Mouse (Mus musculus): ENCODE measurements around the gene Trafd1. TPM values are rescaled to one million over a fixed set of nuclear protein-coding genes. Genes with fewer than 3 reads are reported as not detected.

Gene Trafd1
- polyA plus RNA-seq, 1 experiment from 2014 or later: 47.3 TPM

GRCm38 (mm10) chr5:121363441-121363840 is 22.0 kb downstream of the Trafd1 start:
- no peak for TF ChIP-seq CTCF (IDR thresholded peaks at IDR 0.05; ENCODE audit: low read depth)
- H3K27me3 ChIP-seq (ENCODE audit: insufficient read depth, low read length): no peaks in the 10 kb centered on the region
- H3K9me3 ChIP-seq (replicated peaks; ENCODE audit: low read length): no peaks in the 10 kb centered on the region
- DNase-seq (ENCODE audit: low spot score) (no peak), ATAC-seq (replicated peaks; ENCODE audit: low FRiP score, low read depth) (no peak)
- no peaks in the 10 kb centered on the region for H3K4me1 ChIP-seq (replicated peaks; ENCODE audit: insufficient read depth, low read length)
- no peak overlapping the region for H3K27ac ChIP-seq
- peaks cover 69% of the 10 kb centered on the region for H3K36me3 ChIP-seq (ENCODE audit: insufficient read depth, low read length)
- H3K4me2 ChIP-seq (ENCODE audit: low read length): no peak overlapping the region
- 86% methylated on average over 7 of the region's 7 CpGs for WGBS
- no peak overlapping the region for H3K4me3 ChIP-seq (replicated peaks; ENCODE audit: low read depth, low read length)
- no peak overlapping the region for H3K9ac ChIP-seq (ENCODE audit: low read depth, low read length)

GRCm38 (mm10) chr5:121361696-121362095 is 23.7 kb downstream of the Trafd1 start:
- DNase-seq (ENCODE audit: low spot score): no peak
- TF ChIP-seq CTCF (IDR thresholded peaks at IDR 0.05; ENCODE audit: low read depth): no peak
- Histone ChIP-seq H3K27ac (no peak overlapping the region), H3K4me1 (replicated peaks; ENCODE audit: insufficient read depth, low read length) (no peaks in the 10 kb centered on the region), H3K9ac (ENCODE audit: low read depth, low read length) (no peak overlapping the region), H3K4me3 (replicated peaks; ENCODE audit: low read depth, low read length) (no peak overlapping the region), H3K4me2 (ENCODE audit: low read length) (no peak overlapping the region), H3K36me3 (ENCODE audit: insufficient read depth, low read length) (peaks cover 76% of the 10 kb centered on the region), H3K27me3 (ENCODE audit: insufficient read depth, low read length) (no peaks in the 10 kb centered on the region), H3K9me3 (replicated peaks; ENCODE audit: low read length) (no peaks in the 10 kb centered on the region)
- WGBS: 93% methylated on average over 5 of the region's 5 CpGs
- no peak for ATAC-seq (replicated peaks; ENCODE audit: low FRiP score, low read depth)

- Histone ChIP-seq H3K9ac (ENCODE audit: low read depth, low read length) (no peak overlapping the region), H3K36me3 (ENCODE audit: insufficient read depth, low read length) (peaks cover 80% of the 10 kb centered on the region), H3K9me3 (replicated peaks; ENCODE audit: low read length) (no peaks in the 10 kb centered on the region), H3K4me2 (ENCODE audit: low read length) (no peak overlapping the region), H3K27ac (no peak overlapping the region), H3K4me1 (replicated peaks; ENCODE audit: insufficient read depth, low read length) (no peaks in the 10 kb centered on the region), H3K4me3 (replicated peaks; ENCODE audit: low read depth, low read length) (no peak overlapping the region), H3K27me3 (ENCODE audit: insufficient read depth, low read length) (no peaks in the 10 kb centered on the region)
- ATAC-seq (replicated peaks; ENCODE audit: low FRiP score, low read depth): no peak
- 72% methylated on average over 9 of the region's 9 CpGs for WGBS
- no peak for TF ChIP-seq CTCF (IDR thresholded peaks at IDR 0.05; ENCODE audit: low read depth)
- no peak for DNase-seq (ENCODE audit: low spot score)
Observed at GRCm38 (mm10) chr5:121359229-121359628, 26.2 kb downstream of the Trafd1 start.

GRCm38 (mm10) chr5:121343997-121344396 is 41.4 kb downstream of the Trafd1 start:
- WGBS: 96% methylated on average over 8 of the region's 8 CpGs
- no peaks in the 10 kb centered on the region for H3K27me3 ChIP-seq (ENCODE audit: insufficient read depth, low read length)
- H3K27ac ChIP-seq: no peak overlapping the region
- no peak overlapping the region for H3K9ac ChIP-seq (ENCODE audit: low read depth, low read length)
- no peak overlapping the region for H3K4me2 ChIP-seq (ENCODE audit: low read length)
- H3K36me3 ChIP-seq (ENCODE audit: insufficient read depth, low read length): peaks cover 57% of the 10 kb centered on the region
- ATAC-seq (replicated peaks; ENCODE audit: low FRiP score, low read depth): no peak
- H3K4me3 ChIP-seq (replicated peaks; ENCODE audit: low read depth, low read length): no peak overlapping the region
- no peaks in the 10 kb centered on the region for H3K4me1 ChIP-seq (replicated peaks; ENCODE audit: insufficient read depth, low read length)
- DNase-seq (ENCODE audit: low spot score): no peak
- no peak for TF ChIP-seq CTCF (IDR thresholded peaks at IDR 0.05; ENCODE audit: low read depth)
- H3K9me3 ChIP-seq (replicated peaks; ENCODE audit: low read length): no peaks in the 10 kb centered on the region

GRCm38 (mm10) chr5:121342490-121342889 is 42.9 kb downstream of the Trafd1 start:
- ATAC-seq (replicated peaks; ENCODE audit: low FRiP score, low read depth) (no peak), DNase-seq (ENCODE audit: low spot score) (no peak)
- Histone ChIP-seq H3K27me3 (ENCODE audit: insufficient read depth, low read length) (no peaks in the 10 kb centered on the region), H3K4me3 (replicated peaks; ENCODE audit: low read depth, low read length) (no peak overlapping the region), H3K4me1 (replicated peaks; ENCODE audit: insufficient read depth, low read length) (no peaks in the 10 kb centered on the region), H3K9me3 (replicated peaks; ENCODE audit: low read length) (no peaks in the 10 kb centered on the region), H3K4me2 (ENCODE audit: low read length) (no peak overlapping the region), H3K9ac (ENCODE audit: low read depth, low read length) (no peak overlapping the region), H3K36me3 (ENCODE audit: insufficient read depth, low read length) (peaks cover 58% of the 10 kb centered on the region), H3K27ac (no peak overlapping the region)
- TF ChIP-seq CTCF (IDR thresholded peaks at IDR 0.05; ENCODE audit: low read depth): no peak
- WGBS: 85% methylated on average over 11 of the region's 11 CpGs

GRCm38 (mm10) chr5:121340965-121341473 is 44.4 kb downstream of the Trafd1 start:
- Histone ChIP-seq H3K27me3 (ENCODE audit: insufficient read depth, low read length) (no peaks in the 10 kb centered on the region), H3K27ac (no peak overlapping the region), H3K4me1 (replicated peaks; ENCODE audit: insufficient read depth, low read length) (no peaks in the 10 kb centered on the region), H3K36me3 (ENCODE audit: insufficient read depth, low read length) (peaks cover 66% of the 10 kb centered on the region), H3K4me3 (replicated peaks; ENCODE audit: low read depth, low read length) (no peak overlapping the region), H3K9ac (ENCODE audit: low read depth, low read length) (no peak overlapping the region), H3K4me2 (ENCODE audit: low read length) (no peak overlapping the region), H3K9me3 (replicated peaks; ENCODE audit: low read length) (no peaks in the 10 kb centered on the region)
- ATAC-seq (replicated peaks; ENCODE audit: low FRiP score, low read depth) (no peak), DNase-seq (ENCODE audit: low spot score) (peak; percentile 48)
- no peak for TF ChIP-seq CTCF (IDR thresholded peaks at IDR 0.05; ENCODE audit: low read depth)
- 15% methylated on average over 7 of the region's 7 CpGs for WGBS
